Mouse (Mus musculus): ENCODE data around the gene Cga.

Gene Cga

DNA sequence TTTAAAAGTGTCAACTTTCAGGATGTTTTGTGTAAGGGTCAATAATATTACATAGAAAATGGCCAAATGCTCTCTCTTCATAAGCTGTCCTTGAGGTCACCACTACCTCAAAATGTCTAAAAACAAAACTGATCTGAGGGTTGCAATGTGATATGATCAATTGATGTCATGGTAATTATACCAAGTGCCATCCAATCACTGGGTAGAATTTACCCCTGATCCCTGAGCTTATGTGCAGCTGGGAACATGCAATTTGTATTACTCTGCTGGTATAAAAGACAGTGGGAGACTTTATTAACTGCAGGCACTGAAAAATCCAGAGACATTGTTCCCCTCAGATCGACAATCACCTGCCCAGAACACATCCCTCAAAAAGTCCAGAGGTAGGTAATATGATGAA, at the start of gene Cga:
Gene Cga, plus strand, starts transcription at position 301 of the 400 bp plus-strand sequence.
- DNase-seq (ENCODE audit: low read depth, low spot score), result no peak

DNA sequence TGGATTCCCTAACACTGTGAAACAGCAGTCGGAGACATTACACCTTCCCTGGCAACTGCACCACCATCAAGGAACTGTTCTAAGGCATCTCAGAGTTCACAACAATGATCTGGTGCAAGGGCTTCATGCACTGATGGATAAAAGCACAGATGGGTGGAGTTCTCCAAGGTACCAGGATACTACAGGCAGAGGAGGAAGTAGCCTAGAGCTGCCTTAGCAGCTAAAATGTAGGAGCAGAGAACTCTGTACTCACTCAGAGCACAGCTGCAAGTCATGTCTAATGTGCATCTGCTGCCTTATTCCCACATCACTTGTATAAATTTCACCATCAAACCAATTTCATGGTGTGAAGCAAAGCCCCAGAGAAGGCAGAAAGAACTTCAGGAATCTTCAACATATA, 49.7 kb upstream of the Cga start:
- DNase-seq (ENCODE audit: low read depth, low spot score), result no peak

DNA sequence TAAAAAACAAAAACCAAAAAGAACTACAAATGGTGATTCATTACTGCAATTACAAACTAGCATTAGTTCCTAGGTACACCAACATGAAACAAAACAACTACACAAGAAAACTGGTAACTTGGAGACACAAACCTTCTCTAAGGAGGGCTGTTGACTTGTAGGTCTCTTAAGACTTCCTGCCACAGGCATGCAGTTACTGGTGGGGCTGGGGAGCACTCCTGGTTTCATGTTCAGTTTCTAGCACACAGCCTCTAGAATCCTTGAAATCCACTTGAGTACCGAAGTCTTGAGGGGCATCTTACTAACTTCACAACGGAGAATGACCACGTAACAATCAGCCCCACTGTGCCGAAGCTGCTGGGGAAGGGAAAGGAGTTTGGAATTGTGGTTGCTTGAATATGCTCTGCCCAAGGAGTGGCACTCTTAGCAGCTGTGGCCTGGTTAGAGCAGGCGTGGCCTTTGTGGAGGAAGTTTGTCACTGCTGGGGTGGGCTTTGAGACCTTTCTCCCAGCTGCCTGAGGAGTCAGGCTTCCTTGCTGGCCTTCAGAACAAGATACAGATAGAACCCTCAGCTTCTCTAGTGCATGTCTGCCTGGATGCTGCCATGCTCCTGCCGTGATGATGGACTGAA, 45.8 kb upstream of the Cga start:
- no peak for DNase-seq (ENCODE audit: low read depth, low spot score)

DNA sequence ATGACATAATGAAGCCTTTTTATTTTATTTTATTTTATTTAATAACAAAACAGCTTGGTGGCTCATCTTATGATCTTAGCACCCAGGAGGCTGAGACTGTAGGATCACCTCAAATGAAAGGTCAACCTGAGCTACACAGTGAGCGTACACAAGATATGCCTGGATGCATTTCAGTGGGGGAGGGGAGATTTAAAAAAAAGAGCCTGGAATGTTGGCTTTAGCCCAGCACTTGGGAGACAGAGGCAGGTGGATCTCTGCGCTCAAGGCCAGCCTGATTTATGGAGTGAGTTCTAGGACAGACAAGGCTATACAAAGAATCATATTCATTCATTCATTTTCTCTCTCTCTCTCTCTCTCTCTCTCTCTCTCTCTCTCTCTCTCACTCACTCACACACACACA, 43.4 kb upstream of the Cga start:
- DNase-seq (ENCODE audit: low read depth, low spot score), result no peak

DNA sequence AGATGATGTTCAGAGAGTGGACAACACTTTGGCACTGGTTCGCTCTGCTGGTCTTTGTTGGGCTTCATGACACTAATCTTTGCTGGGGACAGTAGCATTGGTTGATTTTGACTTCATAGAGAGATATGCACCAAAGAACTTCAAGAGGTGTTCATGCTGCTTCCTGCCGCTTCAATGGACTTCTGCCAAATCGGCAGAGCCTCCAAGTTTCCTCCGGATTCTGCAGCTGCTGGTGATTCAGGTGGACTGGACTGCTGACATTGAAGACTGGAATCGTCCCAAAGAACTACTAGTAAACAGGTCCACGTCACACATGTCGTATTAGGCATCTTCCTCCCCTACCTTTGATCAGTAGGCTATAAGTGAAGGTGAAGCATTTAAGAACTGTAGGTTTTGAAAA, 41.5 kb upstream of the Cga start:
- DNase-seq (ENCODE audit: low read depth, low spot score), result no peak

DNA sequence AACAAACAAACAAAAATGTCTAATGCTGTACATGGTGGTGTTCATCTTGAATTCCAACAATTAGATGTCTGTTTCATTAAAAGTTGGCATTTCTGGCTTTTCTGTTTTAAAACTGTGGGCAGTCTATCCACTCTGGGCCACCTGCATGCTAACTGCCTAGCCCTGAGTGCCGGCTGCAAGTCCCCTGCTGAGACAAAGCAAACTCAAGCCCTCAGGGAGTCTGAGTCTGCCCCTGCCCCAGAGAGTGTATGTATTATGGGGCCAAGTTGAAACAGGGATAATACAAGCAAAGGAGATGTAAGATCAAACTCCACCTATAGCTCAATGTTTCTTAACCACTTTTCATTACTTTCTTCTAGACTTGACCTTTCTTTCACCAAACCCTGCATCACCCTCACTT, 37.6 kb upstream of the Cga start:
- no peak for DNase-seq (ENCODE audit: low read depth, low spot score)

DNA sequence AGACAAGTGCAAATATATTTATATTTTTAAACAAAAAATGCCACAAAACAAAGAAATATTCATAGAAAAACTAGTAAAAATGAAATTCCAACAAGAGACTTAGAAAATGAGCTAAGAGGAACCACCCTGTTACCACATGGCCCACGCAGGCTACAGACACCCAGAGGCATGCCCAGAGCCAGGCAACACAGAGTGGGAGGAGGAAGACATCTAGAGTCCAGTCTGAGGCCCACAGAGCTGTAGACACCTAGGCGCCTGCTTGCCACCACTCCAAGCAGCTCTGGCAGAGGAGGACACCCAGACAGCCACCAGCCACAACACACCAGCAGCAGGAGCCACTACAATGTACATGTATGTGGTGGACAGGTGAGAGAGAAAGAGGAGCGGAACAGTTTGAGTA, 34.7 kb upstream of the Cga start:
- no peak for DNase-seq (ENCODE audit: low read depth, low spot score)

DNA sequence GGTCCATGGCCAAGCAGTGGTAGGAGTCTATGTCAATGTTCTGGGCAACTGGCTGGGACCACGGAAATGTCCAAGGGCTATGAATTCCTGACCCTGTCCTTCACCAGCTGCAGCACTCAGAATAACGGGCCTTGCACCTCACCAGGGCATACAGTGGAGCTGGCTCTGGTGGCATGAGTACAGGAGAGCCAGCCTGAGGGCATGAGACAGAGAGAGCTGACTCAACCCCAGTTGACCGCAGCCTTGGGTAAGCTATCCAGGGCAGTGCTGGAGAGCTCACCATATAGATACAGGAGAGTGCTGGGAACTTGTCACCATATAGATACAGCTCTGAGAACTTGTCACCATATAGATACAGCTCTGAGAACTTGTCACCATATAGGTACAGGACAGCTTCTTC, 34.2 kb upstream of the Cga start:
- no peak for DNase-seq (ENCODE audit: low read depth, low spot score)

DNA sequence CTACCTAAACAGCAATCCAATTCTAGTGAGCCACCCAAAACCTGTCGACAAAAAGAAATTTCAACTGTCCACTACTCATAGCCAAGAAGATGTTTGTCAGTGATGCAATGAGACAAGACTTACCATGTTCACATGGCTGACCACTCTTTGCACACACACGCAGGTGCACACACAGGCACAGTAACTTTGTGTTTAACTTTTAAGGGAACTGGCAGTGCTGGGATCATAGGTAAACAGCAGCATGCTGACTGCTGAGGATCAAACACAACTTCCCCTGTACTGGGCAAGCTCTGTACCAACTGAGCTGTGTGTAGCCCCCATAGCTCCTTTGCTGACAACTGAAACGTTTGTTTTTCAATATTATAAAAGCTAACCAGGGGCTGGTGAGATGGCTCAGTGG, 32.1 kb upstream of the Cga start:
- no peak for DNase-seq (ENCODE audit: low read depth, low spot score)

DNA sequence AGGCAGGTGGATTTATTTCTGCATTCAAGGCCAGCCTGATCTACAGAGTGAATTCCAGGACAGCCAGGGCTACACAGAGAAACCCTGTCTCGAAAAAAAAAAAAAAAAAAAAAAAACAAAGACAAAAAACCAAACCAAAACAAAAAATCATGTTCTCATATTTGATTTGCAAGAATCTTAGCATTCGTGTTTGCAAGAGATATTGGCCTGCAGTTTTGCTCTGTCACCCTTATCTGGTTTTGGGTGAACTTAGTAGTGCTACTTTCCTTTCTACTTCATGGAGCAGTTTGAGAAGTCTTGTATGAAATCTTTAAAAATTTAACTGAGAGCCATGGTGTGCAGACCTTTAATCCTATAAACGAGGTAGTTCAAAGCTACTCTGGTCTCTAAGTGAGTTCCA, 23.8 kb upstream of the Cga start:
- no peak for DNase-seq (ENCODE audit: low read depth, low spot score)

DNA sequence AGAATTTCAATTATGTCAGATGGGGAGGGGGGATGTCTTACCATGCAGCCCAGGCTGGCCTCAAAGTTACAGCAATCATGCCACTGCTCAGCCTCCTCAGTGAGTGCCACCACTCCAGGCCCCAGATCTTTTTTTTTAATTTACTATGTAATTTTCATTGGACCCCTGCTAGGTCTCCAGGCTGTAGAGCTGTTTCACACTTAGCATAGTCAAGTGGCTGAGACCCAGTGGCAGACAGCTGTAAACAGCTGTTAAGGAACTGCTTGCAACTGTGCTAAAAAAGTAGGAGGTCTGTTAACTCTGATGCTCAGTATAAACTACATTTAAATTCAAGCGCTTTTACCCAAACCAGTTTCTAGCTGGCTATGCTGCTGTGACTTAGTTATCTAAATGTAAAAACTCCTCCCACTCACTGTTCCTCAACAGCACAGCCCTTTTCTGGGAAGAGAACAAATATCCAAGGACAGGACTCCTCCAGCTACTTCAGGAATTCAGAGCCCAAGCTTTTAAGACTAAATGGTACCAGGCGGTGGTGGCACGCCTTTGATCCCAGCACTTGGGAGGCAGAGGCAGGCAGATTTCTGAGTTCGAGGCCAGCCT, 20.6 kb upstream of the Cga start:
- DNase-seq (ENCODE audit: low read depth, low spot score), result no peak

DNA sequence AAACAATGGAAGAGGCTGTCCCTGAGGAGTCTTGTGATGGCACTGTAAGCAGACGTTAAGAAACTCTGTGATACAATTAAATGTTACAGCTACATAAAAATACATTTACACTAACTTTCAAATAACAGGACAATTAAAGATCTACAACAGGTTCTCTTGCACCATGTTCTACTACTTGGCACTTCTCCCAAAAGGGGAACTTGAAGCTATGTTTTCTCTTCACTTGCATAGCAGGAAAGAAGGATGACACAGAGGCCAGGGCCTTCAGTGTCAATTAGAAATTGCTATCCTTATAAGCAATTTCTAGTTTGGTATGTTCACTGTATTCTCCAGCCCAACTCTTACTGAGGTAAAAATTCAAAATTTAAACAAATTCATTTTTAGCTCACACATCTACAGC, 19.3 kb upstream of the Cga start:
- no peak for DNase-seq (ENCODE audit: low read depth, low spot score)

DNA sequence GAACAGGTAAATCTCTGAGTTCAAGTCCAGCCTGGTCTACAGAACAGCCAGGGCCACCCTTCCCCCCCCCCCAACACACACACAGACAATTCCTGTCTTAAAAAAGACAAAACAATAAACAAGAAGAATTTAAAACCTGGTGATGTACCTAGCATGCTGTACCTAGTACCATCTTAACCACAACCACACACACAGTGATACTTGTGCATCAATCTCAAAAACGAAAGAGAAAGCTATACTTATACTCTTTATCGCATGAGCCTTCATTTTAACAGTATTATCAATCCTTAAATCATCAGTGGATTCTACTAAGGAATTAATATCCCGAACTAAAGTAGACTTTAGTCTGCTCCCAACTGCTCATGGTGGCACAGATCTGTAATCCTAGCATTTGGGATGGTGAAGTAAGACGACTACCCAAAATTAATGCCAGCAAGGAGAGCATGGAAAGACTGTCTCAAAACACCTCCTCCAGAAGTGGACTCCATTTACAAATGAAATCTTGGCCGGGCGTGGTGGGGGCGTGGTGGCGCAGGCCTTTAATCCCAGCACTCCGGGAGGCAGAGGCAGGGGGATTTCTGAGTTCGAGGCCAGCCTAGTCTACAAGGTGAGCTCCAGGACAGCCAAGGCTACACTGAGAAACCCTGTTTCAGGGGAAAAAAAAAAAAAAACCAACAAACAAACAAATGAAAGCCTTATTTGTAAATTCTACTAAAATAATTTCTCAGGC, 12.5 kb upstream of the Cga start:
- DNase-seq (ENCODE audit: low read depth, low spot score), result no peak

DNA sequence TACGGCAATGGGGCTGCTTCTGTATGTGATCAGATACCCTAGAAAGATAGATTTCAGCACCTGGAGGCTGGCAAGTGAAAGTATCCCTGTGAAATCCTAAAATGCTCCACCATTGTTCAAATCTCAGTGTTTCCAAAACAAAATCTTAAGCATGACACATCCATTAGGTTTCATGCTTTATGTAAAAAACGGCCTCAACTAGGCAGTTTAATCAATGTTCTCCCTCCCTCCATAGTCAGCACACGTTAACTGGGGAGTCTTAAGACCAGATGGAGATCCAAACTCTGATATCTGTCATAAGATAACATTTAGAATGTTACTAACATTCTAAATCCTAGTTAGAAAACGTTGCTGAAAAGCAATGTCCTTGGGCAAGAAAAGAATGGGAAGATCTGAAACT, 11.7 kb upstream of the Cga start:
- DNase-seq (ENCODE audit: low read depth, low spot score), result no peak

DNA sequence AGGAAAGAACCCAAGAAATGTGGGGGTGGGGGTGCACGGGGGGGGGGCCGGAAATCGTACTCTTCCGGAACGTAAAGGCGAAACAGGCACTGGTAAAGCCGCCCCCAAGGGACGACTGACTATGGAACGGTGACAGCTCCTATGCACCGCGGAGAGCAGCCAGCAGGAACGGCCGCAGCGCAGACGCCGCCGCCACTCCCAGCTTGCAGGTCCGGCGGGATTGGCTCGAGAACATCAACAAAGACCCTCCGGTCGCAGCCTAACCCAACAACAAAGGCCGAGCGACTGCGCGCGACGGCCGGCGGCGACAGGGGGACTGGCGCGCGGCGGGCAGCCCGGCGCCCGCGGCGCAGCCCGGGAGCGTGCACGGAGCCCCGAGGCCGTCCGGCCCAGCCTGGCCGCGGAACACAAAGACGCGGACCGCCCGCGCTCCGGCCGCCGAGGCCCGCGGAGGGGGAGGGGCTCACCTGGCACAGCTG, 11.2 kb upstream of the Cga start:
- no peak for DNase-seq (ENCODE audit: low read depth, low spot score)

DNA sequence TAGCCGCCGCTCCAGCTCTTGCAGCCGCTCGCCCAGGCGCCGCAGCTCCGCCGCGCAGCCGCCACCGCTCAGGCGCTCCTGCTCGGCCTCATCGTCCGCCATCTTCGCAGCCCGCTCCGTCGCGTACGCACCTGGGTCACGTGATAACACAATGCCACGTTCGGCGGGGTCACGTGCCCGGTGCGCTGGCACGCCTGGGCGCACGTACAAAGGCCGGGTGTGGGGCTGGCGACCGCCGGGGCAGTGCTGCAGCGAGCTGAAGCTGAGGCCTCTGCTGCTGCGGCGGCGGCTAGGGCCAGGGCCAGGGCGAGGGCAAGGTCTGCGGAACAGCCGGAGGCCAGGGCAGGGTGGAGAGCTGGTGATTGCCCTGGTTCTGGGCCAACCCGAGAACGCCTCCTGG, 10.8 kb upstream of the Cga start, which contains the start of gene Zfp292:
Gene Zfp292, minus strand, starts transcription at position 143 of the 400 bp plus-strand sequence.
- DNase-seq (ENCODE audit: low read depth, low spot score), result peak; percentile 89

DNA sequence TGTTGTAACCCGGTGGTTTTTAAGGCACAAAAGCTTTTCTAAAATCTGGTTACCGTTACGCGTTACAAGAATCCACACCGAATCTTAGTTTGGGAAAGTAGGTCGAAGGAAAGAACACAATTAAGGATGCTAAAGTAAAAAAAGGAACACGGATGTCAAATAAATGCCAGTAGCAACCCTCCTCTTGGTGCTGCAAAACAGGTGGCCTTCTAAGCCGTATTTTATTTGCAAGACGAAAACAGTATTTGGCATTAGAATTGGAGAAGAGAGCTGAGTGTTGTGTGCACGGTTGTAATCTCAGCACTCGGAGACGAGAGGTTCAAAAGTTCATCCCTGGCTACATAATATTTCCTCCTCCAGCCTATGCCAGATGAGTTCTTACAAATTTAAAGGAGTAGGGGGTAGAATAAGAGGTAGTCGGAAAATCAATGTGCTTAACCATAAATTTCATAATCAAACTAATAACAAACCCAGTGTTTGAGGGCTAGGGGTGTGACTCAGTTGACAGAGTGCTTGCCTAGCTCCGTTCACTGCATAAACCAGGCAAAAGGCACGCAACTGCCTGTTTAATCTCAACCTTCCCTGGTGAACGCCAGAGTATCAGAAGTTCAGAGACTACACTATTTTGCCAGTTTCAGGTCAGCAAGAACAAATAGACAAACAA, 10.1 kb upstream of the Cga start:
- no peak for DNase-seq (ENCODE audit: low read depth, low spot score)

DNA sequence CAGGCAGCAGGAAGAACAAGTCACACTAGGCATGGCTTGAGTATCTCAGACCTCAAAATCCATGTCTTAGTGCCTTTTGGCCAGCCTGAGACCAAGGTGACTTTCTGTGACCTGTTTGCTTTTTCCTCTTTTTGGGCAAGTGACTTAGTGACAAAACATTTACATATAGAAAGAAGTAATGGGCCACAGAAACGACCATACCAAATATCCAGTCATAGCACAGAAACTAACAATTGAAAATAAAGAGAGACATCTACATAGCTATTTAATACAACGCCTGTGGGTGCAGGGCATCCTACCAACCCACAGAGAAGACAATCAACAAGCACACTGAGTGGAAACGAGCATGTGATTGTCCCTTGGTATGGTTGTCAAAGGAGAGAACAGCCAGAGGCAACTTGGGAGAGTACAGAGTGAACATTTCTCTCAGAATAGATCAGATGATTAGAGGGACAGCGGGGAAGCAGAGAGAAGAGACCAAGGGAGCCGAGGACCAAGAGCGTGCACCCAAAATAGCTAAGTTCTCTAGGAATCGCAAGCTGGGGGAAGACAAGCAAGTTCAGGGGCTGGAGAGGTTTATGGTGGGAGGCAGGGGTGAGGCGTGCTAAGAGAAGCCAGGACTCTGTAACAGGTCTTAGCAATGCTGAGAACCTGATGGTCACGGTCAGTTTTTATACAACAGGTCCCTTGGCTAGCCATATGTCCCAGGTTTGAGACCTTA, 7.8 kb upstream of the Cga start:
- DNase-seq (ENCODE audit: low read depth, low spot score), result no peak

DNA sequence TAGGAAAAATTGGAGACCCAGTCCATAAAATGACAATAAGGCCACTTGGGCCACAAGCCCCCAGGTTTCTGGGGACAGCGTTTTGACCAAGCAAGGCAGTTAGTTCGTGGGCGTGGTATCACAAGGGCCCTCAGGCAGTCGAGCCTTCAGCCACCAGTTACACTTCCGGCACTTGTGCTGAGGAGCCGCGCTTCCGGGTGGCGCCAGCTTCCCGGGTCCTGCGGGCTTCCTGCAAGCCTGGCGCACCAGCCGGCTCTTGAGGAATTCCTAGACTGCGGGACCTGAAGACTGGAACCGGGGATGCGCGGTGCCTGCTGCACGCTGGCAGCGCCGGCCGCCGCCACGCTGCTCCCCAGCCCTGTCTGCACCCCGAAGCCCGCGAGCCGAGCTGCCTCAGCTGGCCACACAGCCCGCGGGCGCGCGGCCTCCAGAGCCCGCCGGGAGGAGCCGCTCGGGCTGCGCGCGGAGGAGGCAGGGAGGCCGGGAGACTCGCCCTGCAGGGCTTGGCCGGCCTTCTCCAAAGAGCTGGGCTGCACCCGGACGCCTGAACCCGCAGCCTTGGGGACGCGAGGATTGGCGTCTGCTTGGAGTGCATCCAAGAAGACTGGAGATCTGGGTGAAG, 7.0 kb upstream of the Cga start:
- peak; percentile 56 for DNase-seq (ENCODE audit: low read depth, low spot score)

DNA sequence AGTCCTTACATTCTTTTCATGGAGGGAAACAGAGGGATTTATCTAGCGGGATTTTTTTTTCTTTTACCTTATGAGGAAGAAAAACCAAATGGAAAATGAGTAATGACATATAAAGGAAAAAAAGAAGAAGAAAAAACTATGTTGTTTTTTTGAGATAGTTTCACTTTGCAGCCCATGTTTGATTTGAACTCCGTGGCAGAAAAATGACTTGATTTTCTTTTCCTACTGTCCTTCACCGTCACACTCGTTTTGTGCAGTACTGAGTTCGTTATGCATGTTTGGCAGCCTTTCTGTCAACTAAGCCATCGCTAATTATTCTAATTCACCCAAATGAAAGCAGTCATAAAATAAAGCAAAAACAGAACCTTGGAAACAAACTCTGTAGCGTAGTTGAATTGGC, 6.3 kb upstream of the Cga start:
- no peak for DNase-seq (ENCODE audit: low read depth, low spot score)

DNA sequence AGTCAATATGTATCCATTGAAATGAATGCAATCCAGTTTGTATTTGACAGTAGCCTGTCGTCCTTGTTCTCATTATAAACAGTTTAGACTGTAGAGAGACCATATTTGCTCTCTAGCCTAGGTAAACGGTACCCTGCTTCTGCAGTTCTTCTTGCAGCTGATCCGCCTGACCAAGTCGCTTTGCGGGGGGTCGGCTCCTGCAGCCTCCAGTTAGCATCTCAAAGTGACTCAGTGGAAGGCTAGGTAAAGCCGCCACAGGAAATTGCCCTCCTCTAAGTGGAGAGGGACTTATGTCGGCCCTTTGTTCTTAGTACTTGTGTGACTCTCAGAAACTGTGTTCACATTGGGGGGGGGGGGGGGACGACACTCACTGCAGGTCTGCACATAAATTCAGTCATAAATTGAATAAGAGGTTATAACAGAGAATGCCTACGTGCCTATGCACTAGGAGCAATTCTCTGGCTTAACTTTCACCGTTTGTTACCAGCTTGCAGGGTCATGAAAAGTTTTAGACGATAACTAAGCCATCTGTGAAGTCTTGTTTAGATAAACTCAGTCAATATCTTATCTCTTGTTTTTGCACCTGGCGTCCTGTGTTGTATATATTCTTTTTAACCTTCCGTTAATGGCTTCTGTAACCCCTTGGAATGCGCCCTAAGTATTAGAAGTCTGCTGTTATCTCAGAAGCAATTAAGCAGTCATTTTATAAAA, 4.3 kb upstream of the Cga start:
- DNase-seq (ENCODE audit: low read depth, low spot score), result no peak

All from retina, postnatal 7 days (tissue).